In genomic region chr16:90389103-90389750, GRCm38 (mm10) we compare ENCODE assay signal across 7 mouse cellular contexts. TPM values are rescaled to one million over a fixed set of nuclear protein-coding genes. Genes with fewer than 3 reads are reported as not detected.
A peak's percentile ranks its signal among the peaks of the same experiment; 100 is the strongest.
DNase-seq lines count a peak whose midpoint lies in the region; ATAC-seq lines count a peak whose summit lies in the region.

No protein-coding gene starts in this region.

- no peak for DNase-seq in kidney, postnatal 36 days
- DNase-seq in midbrain, embryonic 10.5 days (ENCODE audit: low spot score), result no peak
- no peak for DNase-seq in natural killer cell, adult 2 months (ENCODE audit: low spot score in 2 of 2)
- DNase-seq in urinary bladder, adult 18-20 months (ENCODE audit: low spot score in 2 of 2), result no peak

- no peak overlapping the region for H3K9ac ChIP-seq in kidney, embryonic 16.5 days (replicated peaks; ENCODE audit: low read length)
- H3K9ac ChIP-seq in embryonic facial prominence, embryonic 12.5 days, result 0 out of 2 replicates have a peak overlapping the region, but pooled peaks have one; percentile 40
- H3K9ac ChIP-seq in forebrain, embryonic 13.5 days, result peak overlapping the region; percentile 97

- H3K27ac ChIP-seq in kidney, embryonic 16.5 days (ENCODE audit: low read length), result no peak overlapping the region
- no peak overlapping the region for H3K27ac ChIP-seq in embryonic facial prominence, embryonic 12.5 days
- peak overlapping the region; percentile 7 for H3K27ac ChIP-seq in forebrain, embryonic 13.5 days
- 0 out of 2 replicates have a peak overlapping the region, but pooled peaks have one; percentile 23 for H3K27ac ChIP-seq in midbrain, embryonic 10.5 days (replicated peaks)

- H3K4me3 ChIP-seq in kidney, embryonic 16.5 days (ENCODE audit: low read length), result peak overlapping the region; percentile 79; the same call in 1 of the 2 replicates
- H3K4me3 ChIP-seq in embryonic facial prominence, embryonic 12.5 days, result peak overlapping the region; percentile 90
- H3K4me3 ChIP-seq in forebrain, embryonic 13.5 days, result peak overlapping the region; percentile 93
- peak overlapping the region; percentile 95 for H3K4me3 ChIP-seq in midbrain, embryonic 10.5 days

- peak overlapping the region; percentile 79 for H3K4me2 ChIP-seq in kidney, embryonic 16.5 days (replicated peaks; ENCODE audit: low read depth, low read length)
- H3K4me2 ChIP-seq in embryonic facial prominence, embryonic 12.5 days (replicated peaks), result peak overlapping the region; percentile 79
- peak overlapping the region; percentile 93 for H3K4me2 ChIP-seq in forebrain, embryonic 13.5 days

- H3K9me3 ChIP-seq in kidney, embryonic 16.5 days (ENCODE audit: low read length), result peaks cover 7% of the 10 kb centered on the region; the same call in 1 of the 2 replicates
- no peaks in the 10 kb centered on the region for H3K9me3 ChIP-seq in embryonic facial prominence, embryonic 12.5 days
- no peaks in the 10 kb centered on the region for H3K9me3 ChIP-seq in forebrain, embryonic 13.5 days (replicated peaks)
- peaks cover 18% of the 10 kb centered on the region; the same call in 1 of the 2 replicates for H3K9me3 ChIP-seq in midbrain, embryonic 10.5 days (replicated peaks)

- 54% methylated on average over 15 of the region's 15 CpGs for WGBS in kidney, embryonic 16.5 days
- 69% methylated on average over 15 of the region's 15 CpGs for WGBS in embryonic facial prominence, embryonic 12.5 days
- 52% methylated on average over 15 of the region's 15 CpGs for WGBS in forebrain, embryonic 13.5 days
- WGBS in midbrain, embryonic 10.5 days, result 87% methylated on average over 15 of the region's 15 CpGs

- ATAC-seq in kidney, embryonic 16.5 days (ENCODE audit: low FRiP score, low TSS enrichment), result no peak
- ATAC-seq in embryonic facial prominence, embryonic 12.5 days (ENCODE audit: insufficient number of reproducible peaks, insufficient read depth, low FRiP score, low TSS enrichment), result no peak
- no peak for ATAC-seq in forebrain, embryonic 13.5 days

- H3K36me3 ChIP-seq in kidney, embryonic 16.5 days (ENCODE audit: insufficient read depth, low read length), result peaks cover 23% of the 10 kb centered on the region
- H3K36me3 ChIP-seq in embryonic facial prominence, embryonic 12.5 days, result peaks cover 34% of the 10 kb centered on the region
- H3K36me3 ChIP-seq in forebrain, embryonic 13.5 days (ENCODE audit: poor library complexity, severe bottlenecking), result peaks cover 40% of the 10 kb centered on the region
- H3K36me3 ChIP-seq in midbrain, embryonic 10.5 days, result peaks cover 53% of the 10 kb centered on the region

- H3K4me1 ChIP-seq in kidney, embryonic 16.5 days (ENCODE audit: insufficient read depth, low read length), result peaks cover 34% of the 10 kb centered on the region
- H3K4me1 ChIP-seq in embryonic facial prominence, embryonic 12.5 days, result peaks cover 34% of the 10 kb centered on the region
- peaks cover 61% of the 10 kb centered on the region for H3K4me1 ChIP-seq in forebrain, embryonic 13.5 days
- H3K4me1 ChIP-seq in midbrain, embryonic 10.5 days, result peaks cover 52% of the 10 kb centered on the region

- no peaks in the 10 kb centered on the region; the same call in 1 of the 2 replicates for H3K27me3 ChIP-seq in kidney, embryonic 16.5 days (ENCODE audit: insufficient read depth, low read length)
- H3K27me3 ChIP-seq in embryonic facial prominence, embryonic 12.5 days, result no peaks in the 10 kb centered on the region
- no peaks in the 10 kb centered on the region for H3K27me3 ChIP-seq in forebrain, embryonic 13.5 days
- peaks cover 12% of the 10 kb centered on the region for H3K27me3 ChIP-seq in midbrain, embryonic 10.5 days (ENCODE audit: low read depth, poor library complexity, severe bottlenecking)

RNA-seq across cellular contexts. Expression of gene Hunk, which starts 3.4 kb away (rescaled TPM):
- 11.3 and 12.7 TPM in 2 replicates for polyA plus RNA-seq in kidney, embryonic 16.5 days (2015; fragmentation: Nextera tagmentation; extraction: Ambion mirVana)
- 23.8 and 25.0 TPM in 2 replicates for polyA plus RNA-seq in embryonic facial prominence, embryonic 12.5 days (2016; fragmentation: Nextera tagmentation; extraction: Ambion mirVana)
- 10.3 and 11.1 TPM in 2 replicates for polyA plus RNA-seq in forebrain, embryonic 13.5 days (2015; fragmentation: Nextera tagmentation; extraction: Ambion mirVana)
- 11.8 and 11.9 TPM in 2 replicates for polyA plus RNA-seq in midbrain, embryonic 10.5 days (2016; fragmentation: Nextera tagmentation; extraction: Ambion mirVana)

Comparison
In these comparisons a context has a peak if more than half of its experiments do, and no peak if none do; other contexts are left out.
1. H3K27ac ChIP-seq: peak in forebrain, embryonic 13.5 days (single experiment) and midbrain, embryonic 10.5 days (single experiment); none in kidney, embryonic 16.5 days (single experiment) and embryonic facial prominence, embryonic 12.5 days (single experiment).
2. Peak in every context shown above with its lines, with median percentiles within 50 percentile points of each other: H3K4me2 ChIP-seq and H3K4me3 ChIP-seq.